Mouse (Mus musculus) urinary bladder, postnatal 10 days (tissue): ENCODE results near the gene Topaz1.
"Not testable (repeated sequence)": the region's sequence is repeated elsewhere in the genome, so short reads cannot be mapped to it uniquely, and the experiment has no call there.

Source experiments
- DNase-seq: peaks from one replicate; pipeline ENCODE4 v3.0.0; 2022; ENCODE audit warnings: low spot score

The Topaz1 gene

DNA sequence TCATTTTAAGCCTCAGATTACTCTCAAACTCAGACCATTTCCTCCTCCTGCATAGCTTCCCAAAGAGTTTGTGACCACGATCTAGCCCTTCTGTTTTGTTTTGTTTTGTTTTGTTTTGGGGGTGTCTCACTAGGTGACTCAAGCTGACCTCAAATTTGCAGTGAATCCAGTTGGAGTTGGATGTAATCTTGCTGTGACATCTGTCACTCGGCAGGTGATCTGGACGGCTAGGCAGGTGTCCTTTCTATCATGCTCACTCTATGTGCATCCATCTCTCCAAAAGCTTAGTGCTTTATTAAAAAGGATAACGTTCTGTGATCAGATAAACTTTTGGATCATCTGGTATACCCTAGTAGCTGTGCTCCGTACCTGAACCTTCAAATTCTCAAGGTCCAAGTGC, 65.2 kb downstream of the Topaz1 start:
- DNase-seq, result no peak

- DNase-seq, result no peak
These were observed 67.6 kb downstream of the Topaz1 start for GRCm38 (mm10) chr9:122814775-122815174.

GRCm38 (mm10) chr9:122815239-122815851, 68.2 kb downstream of the Topaz1 start:
- no peak for DNase-seq

DNA sequence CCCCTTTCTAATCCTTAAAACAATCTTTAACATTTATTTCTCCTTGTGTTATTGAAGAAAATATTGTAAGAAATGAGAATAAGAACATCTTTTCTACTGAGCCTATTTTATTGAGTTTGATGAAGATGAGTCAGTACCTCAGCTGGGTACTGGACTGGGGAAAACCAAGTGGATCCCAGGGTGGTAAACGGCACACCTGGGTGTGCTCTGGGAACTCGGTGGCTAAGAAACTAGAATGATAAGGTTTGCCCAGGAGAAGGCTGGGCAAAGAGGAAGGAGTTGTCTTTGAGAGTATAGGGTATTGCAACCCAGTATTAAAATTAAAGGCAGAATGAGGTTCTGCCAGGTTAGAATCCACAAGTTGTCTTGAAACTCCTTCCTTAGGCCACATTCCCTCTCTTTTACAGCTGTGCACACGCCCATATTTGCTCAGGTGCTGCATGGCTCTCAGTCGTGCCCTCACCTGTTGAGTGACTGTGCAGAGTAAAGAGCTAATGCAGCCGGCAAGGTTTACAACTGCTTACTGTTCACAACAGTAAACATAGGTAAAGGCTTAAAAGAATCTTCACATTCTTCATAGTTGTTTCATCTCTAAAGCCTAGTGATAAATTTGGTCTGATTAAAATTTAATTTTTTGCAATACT, 76.3 kb downstream of the Topaz1 start:
- no peak for DNase-seq

GRCm38 (mm10) chr9:122826743-122827142, 79.6 kb downstream of the Topaz1 start:
- no peak for DNase-seq

- no peak for DNase-seq
These were observed 82.8 kb downstream of the Topaz1 start for GRCm38 (mm10) chr9:122829826-122830380.

DNA sequence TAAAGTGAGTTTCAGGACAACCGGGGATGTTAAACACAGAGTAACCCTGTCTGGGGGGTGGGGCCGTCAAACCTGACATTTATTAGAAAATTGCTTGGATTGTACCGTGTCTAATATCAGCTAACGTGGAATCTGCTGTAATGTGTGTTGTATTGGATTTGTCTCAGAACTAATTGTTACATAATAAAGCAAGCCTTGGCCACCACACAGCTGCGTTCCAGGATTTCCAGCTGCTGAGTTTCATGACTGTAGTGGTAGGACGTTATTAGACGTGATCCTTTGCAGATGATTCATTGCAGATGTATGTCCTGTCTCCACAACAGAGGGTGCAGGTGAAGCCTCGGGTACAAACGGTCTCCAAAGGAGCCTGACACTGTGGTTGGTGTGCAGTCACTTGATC, 89.0 kb downstream of the Topaz1 start:
- no peak for DNase-seq

- DNase-seq, result no peak
These were observed 89.6 kb downstream of the Topaz1 start for GRCm38 (mm10) chr9:122836790-122837189.

DNA sequence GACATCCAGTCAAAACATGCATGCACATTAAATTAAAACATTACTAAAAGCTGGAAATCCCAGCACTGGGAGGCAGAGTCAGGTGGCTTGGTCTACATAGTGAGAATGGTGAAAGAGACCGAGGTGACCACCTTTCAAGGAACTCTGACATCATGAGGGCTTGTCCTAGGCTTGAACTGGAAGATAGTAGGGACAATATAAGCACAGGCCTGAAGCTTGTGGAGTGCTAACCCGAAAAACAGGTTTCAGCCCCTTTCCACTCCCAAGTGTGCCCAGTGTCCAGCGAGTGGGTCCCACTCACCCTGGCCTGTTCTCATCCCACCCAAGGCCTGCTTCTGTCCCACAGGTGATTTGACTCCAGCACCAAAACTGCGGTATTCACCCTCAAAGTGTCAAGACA, 90.1 kb downstream of the Topaz1 start:
- no peak for DNase-seq

DNA sequence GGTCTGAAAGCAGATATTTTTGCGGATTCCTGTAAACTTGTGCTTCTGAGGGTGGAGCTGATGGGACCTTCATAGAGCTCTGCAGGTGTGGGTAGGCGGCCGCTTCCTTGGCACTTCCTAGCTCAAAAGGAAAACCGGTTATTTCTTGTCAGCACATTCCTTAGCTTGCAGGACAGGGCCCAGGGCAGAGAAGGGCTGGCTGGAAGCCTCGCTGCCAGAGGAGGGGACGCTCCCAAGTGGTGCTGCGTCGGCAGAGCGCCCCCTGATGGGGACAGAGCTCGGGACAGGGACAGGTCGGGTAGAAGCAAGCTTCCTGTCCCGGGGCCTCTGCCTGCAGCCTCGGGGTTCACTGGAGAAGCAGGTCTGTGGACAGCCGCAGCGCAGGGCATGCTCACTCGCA, 90.5 kb downstream of the Topaz1 start:
- DNase-seq, result no peak

DNA sequence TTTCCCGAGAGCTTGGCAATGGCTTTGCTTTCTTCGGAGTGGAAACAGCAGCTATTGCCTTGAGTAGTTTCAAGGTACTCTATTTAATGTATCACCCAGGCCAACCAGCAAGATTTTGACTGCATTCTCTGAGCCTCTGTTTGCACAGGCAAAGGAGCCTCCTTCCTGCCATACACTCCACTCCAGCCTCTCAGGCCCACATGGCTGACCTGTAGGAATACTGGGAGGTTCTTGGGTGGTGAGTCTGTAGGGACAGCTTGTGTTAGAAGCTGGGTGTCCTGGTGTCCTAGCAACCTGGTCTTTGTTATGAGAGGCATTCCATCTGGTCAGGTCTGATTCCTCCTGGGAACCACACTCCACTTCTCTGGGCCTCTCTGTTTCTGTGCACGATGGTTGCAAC, 96.6 kb downstream of the Topaz1 start, which contains the start of gene Gm35549:
Gene Gm35549 (minus strand): TSS at position 276 of the 400 bp plus-strand sequence.
- no peak for DNase-seq

DNA sequence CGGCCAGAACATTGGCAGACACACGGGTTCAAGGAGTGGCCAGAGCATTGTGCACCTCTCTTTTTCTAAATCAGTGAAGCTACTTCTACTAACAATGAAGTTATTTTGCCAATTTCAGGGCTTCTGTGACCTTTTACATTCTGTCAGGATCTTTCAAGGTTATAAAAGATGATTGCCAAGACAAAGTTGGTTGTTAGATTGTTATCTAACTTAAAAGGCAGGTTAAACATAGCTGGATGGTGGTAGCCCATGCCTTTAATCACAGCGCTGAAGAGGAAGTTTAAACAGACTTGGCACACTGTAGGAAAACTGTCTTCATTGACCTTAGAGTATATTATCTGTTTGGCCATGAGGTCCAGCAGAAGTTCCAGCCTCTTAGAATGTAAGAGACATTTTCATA, 98.5 kb downstream of the Topaz1 start:
- DNase-seq, result no peak

GRCm38 (mm10) chr9:122846156-122846555, 99.0 kb downstream of the Topaz1 start:
- DNase-seq, result no peak

DNA sequence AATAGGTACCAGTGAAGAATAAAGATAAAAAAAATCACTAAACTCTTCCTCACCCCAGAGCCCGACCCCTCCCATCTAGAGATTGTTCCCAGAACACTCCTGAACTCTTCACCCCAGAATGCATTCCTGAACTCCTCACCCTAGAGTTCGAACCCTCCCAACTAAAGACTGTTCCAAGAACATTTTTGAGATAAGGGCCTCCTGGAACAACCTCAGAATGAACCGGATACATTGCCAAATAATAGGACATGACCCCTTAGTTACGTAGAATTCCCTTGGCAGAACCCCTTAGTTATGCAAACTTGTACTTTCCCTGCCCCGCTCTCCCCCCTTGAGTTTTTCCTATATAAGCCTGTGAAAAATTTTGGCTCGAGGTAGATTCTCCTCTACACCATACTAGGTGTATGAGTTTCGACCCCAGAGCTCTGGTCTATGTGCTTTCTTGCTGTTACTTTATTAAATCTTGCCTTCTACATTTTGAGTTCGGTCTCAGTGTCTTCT, 100.7 kb downstream of the Topaz1 start:
- not testable (repeated sequence) for DNase-seq
